Mouse (Mus musculus) liver, embryonic 14 days (tissue): ENCODE results near the gene Olfr1282. TPM values are rescaled to one million over a fixed set of nuclear protein-coding genes. Genes with fewer than 3 reads are reported as not detected.

ENCODE experiments used
- polyA plus RNA-seq: library from polyadenylated mRNA; depleted of rRNA; stranded (reverse); fragments of >200 nt; gene quantifications from 2 replicates; pipeline ENCODE4 v1.2.3, GENCODE M21; 2012; rRNA removed

Gene Olfr1282
- polyA plus RNA-seq = not detected in 2 replicates

GRCm38 (mm10) chr2:111335976-111336375 is at the start of gene Olfr1282:
TSS of gene Olfr1282 (minus strand) at chr2:111336076.

GRCm38 (mm10) chr2:111375222-111375621 is 39.3 kb upstream of the Olfr1282 start, which contains the start of gene Olfr1284:
TSS of gene Olfr1284 (plus strand) at chr2:111375522.

GRCm38 (mm10) chr2:111366490-111366889 is 30.6 kb upstream of the Olfr1282 start, which contains the start of gene Olfr1283:
TSS of gene Olfr1283 (plus strand) at chr2:111366790.

GRCm38 (mm10) chr2:111326220-111326619 is 9.7 kb downstream of the Olfr1282 start, which contains the start of gene Olfr1281:
TSS of gene Olfr1281 (plus strand) at chr2:111326520.

GRCm38 (mm10) chr2:111313717-111314116 is 22.2 kb downstream of the Olfr1282 start, which contains the start of gene Olfr1280:
TSS of gene Olfr1280 (plus strand) at chr2:111314017.

GRCm38 (mm10) chr2:111300374-111300773 is 35.5 kb downstream of the Olfr1282 start, which contains the start of gene Olfr1279:
TSS of gene Olfr1279 (plus strand) at chr2:111300635.

GRCm38 (mm10) chr2:111289836-111290235 is 46.0 kb downstream of the Olfr1282 start, which contains the start of gene Olfr1278:
TSS of gene Olfr1278 (plus strand) at chr2:111290136.

Other genes starting within 250 kb of the Olfr1282 start
- not detected in 2 replicates for gene Gm13941, start 230.1 kb downstream of the Olfr1282 start, polyA plus RNA-seq
- gene Gm15130, start 183.1 kb downstream of the Olfr1282 start, polyA plus RNA-seq = not detected in 2 replicates
- not detected in 2 replicates for gene 4930430A15Rik, start 106.5 kb downstream of the Olfr1282 start, polyA plus RNA-seq
- not detected in 2 replicates for gene Olfr1275, start 100.8 kb downstream of the Olfr1282 start, polyA plus RNA-seq
- not detected in 2 replicates for gene Olfr1276, start 81.6 kb downstream of the Olfr1282 start, polyA plus RNA-seq
- not detected in 2 replicates for gene Olfr1277, start 62.0 kb downstream of the Olfr1282 start, polyA plus RNA-seq
- gene Olfr1278, start 45.9 kb downstream of the Olfr1282 start, polyA plus RNA-seq = not detected in 2 replicates
- not detected in 2 replicates for gene Olfr1279, start 35.4 kb downstream of the Olfr1282 start, polyA plus RNA-seq
- not detected in 2 replicates for gene Olfr1280, start 22.1 kb downstream of the Olfr1282 start, polyA plus RNA-seq
- gene Olfr1281, start 9.6 kb downstream of the Olfr1282 start, polyA plus RNA-seq = not detected in 2 replicates
- not detected in 2 replicates for gene Olfr1283, start 30.7 kb upstream of the Olfr1282 start, polyA plus RNA-seq
- gene Olfr1284, start 39.4 kb upstream of the Olfr1282 start, polyA plus RNA-seq = not detected in 2 replicates
- gene Olfr1286, start 87.0 kb upstream of the Olfr1282 start, polyA plus RNA-seq = not detected in 2 replicates
- gene Olfr1287, start 113.1 kb upstream of the Olfr1282 start, polyA plus RNA-seq = not detected in 2 replicates
- gene Olfr1288, start 138.0 kb upstream of the Olfr1282 start, polyA plus RNA-seq = not detected in 2 replicates
- not detected in 2 replicates for gene Olfr1289, start 144.7 kb upstream of the Olfr1282 start, polyA plus RNA-seq
- gene Olfr1290, start 157.8 kb upstream of the Olfr1282 start, polyA plus RNA-seq = not detected in 2 replicates
- gene Olfr1291-ps1, start 161.1 kb upstream of the Olfr1282 start, polyA plus RNA-seq = not detected in 2 replicates
- not detected in 2 replicates for gene Olfr1293-ps, start 189.1 kb upstream of the Olfr1282 start, polyA plus RNA-seq
- not detected in 2 replicates for gene Olfr1294, start 204.2 kb upstream of the Olfr1282 start, polyA plus RNA-seq
- not detected in 2 replicates for gene Olfr1295, start 233.6 kb upstream of the Olfr1282 start, polyA plus RNA-seq